In genomic region chr11:117415466-117415865, GRCm38 (mm10) we compare ENCODE assay signal across 9 mouse cellular contexts.
DNase-seq lines count a peak whose midpoint lies in the region; ATAC-seq lines count a peak whose summit lies in the region.
"Had no signal": no experiment of that assay in that cellular context is flagged by ENCODE, and none has a peak within 500 bp of the region (broad histone marks: within the 10 kb centered on the region; RNA-seq: fewer than 3 reads in every experiment).

No protein-coding gene starts in this region.

- ATAC-seq in kidney, embryonic 16.5 days (ENCODE audit: low FRiP score, low TSS enrichment): no peak
- ATAC-seq in embryonic facial prominence, embryonic 12.5 days (ENCODE audit: insufficient number of reproducible peaks, insufficient read depth, low FRiP score, low TSS enrichment): no peak
- no peak for ATAC-seq in hindbrain, embryonic 14.5 days (ENCODE audit: low FRiP score)
- ATAC-seq in midbrain, embryonic 15.5 days (replicated peaks): no peak

- H3K9ac ChIP-seq in kidney, embryonic 16.5 days (replicated peaks; ENCODE audit: low read length): no peak overlapping the region
- no peak overlapping the region for H3K9ac ChIP-seq in embryonic facial prominence, embryonic 12.5 days
- H3K9ac ChIP-seq in hindbrain, embryonic 14.5 days: peak overlapping the region; percentile 34; the same call in 1 of the 2 replicates
- peak overlapping the region; percentile 32; the same call in 1 of the 2 replicates for H3K9ac ChIP-seq in midbrain, embryonic 15.5 days

- no peaks in the 10 kb centered on the region for H3K9me3 ChIP-seq in kidney, embryonic 16.5 days (ENCODE audit: low read length)
- H3K9me3 ChIP-seq in embryonic facial prominence, embryonic 12.5 days: no peaks in the 10 kb centered on the region
- H3K9me3 ChIP-seq in hindbrain, embryonic 14.5 days (ENCODE audit: control insufficient read depth, low read length): no peaks in the 10 kb centered on the region
- H3K9me3 ChIP-seq in midbrain, embryonic 15.5 days: no peaks in the 10 kb centered on the region

- no peaks in the 10 kb centered on the region for H3K36me3 ChIP-seq in kidney, embryonic 16.5 days (ENCODE audit: insufficient read depth, low read length)
- H3K36me3 ChIP-seq in embryonic facial prominence, embryonic 12.5 days: no peaks in the 10 kb centered on the region
- no peaks in the 10 kb centered on the region for H3K36me3 ChIP-seq in hindbrain, embryonic 14.5 days (replicated peaks; ENCODE audit: control insufficient read depth, insufficient read depth)
- no peaks in the 10 kb centered on the region for H3K36me3 ChIP-seq in midbrain, embryonic 15.5 days (replicated peaks)

- no peak overlapping the region for H3K27ac ChIP-seq in kidney, embryonic 16.5 days (ENCODE audit: low read length)
- no peak overlapping the region for H3K27ac ChIP-seq in embryonic facial prominence, embryonic 12.5 days
- H3K27ac ChIP-seq in hindbrain, embryonic 14.5 days: peak overlapping the region; percentile 66; the same call in 1 of the 2 replicates
- peak overlapping the region; percentile 80 for H3K27ac ChIP-seq in midbrain, embryonic 15.5 days

- peak overlapping the region; percentile 32; the same call in 1 of the 2 replicates for H3K4me3 ChIP-seq in kidney, embryonic 16.5 days (ENCODE audit: low read length)
- peak overlapping the region; percentile 20; the same call in 1 of the 2 replicates for H3K4me3 ChIP-seq in embryonic facial prominence, embryonic 12.5 days
- H3K4me3 ChIP-seq in hindbrain, embryonic 14.5 days (replicated peaks; ENCODE audit: low read length): peak overlapping the region; percentile 16; the same call in 1 of the 2 replicates
- H3K4me3 ChIP-seq in midbrain, embryonic 15.5 days: no peak overlapping the region
- H3K4me3 ChIP-seq: erythroblast, embryonic 14.5 days had no signal

- 2% methylated on average over 14 of the region's 14 CpGs for whole genome bisulfite sequencing in kidney, embryonic 16.5 days
- WGBS in embryonic facial prominence, embryonic 12.5 days: 1% methylated on average over 14 of the region's 14 CpGs
- 2% methylated on average over 14 of the region's 14 CpGs for WGBS in hindbrain, embryonic 14.5 days
- 1% methylated on average over 14 of the region's 14 CpGs for WGBS in midbrain, embryonic 15.5 days

- H3K27me3 ChIP-seq in kidney, embryonic 16.5 days (ENCODE audit: insufficient read depth, low read length): peaks cover 42% of the 10 kb centered on the region
- peaks cover 6% of the 10 kb centered on the region for H3K27me3 ChIP-seq in embryonic facial prominence, embryonic 12.5 days
- peaks cover 13% of the 10 kb centered on the region; the same call in 1 of the 2 replicates for H3K27me3 ChIP-seq in hindbrain, embryonic 14.5 days (ENCODE audit: control insufficient read depth, insufficient read depth, low read length)
- no peaks in the 10 kb centered on the region for H3K27me3 ChIP-seq in midbrain, embryonic 15.5 days (replicated peaks)

- H3K4me2 ChIP-seq in kidney, embryonic 16.5 days (replicated peaks; ENCODE audit: low read depth, low read length): peak overlapping the region; percentile 55
- peak overlapping the region; percentile 50 for H3K4me2 ChIP-seq in embryonic facial prominence, embryonic 12.5 days (replicated peaks)
- H3K4me2 ChIP-seq in hindbrain, embryonic 14.5 days (replicated peaks): peak overlapping the region; percentile 48
- H3K4me2 ChIP-seq in midbrain, embryonic 15.5 days: peak overlapping the region; percentile 51

- peaks cover 11% of the 10 kb centered on the region for H3K4me1 ChIP-seq in kidney, embryonic 16.5 days (ENCODE audit: insufficient read depth, low read length)
- H3K4me1 ChIP-seq in embryonic facial prominence, embryonic 12.5 days: peaks cover 58% of the 10 kb centered on the region
- H3K4me1 ChIP-seq in hindbrain, embryonic 14.5 days (replicated peaks; ENCODE audit: control insufficient read depth, insufficient read depth, low read length): peaks cover 22% of the 10 kb centered on the region
- H3K4me1 ChIP-seq in midbrain, embryonic 15.5 days: peaks cover 35% of the 10 kb centered on the region

- DNase-seq in kidney, adult 8-10 months: no peak
- peak; percentile 58 for DNase-seq in hindbrain, embryonic 14.5 days (ENCODE audit: low spot score)
- no peak for DNase-seq in embryo, embryonic 9.5 days (ENCODE audit: extremely low spot score)
- DNase-seq in embryo, embryonic 11 days: no peak
- DNase-seq in T-cell, adult 2 months (ENCODE audit: low spot score): no peak

Comparison
In these comparisons a context has a peak if more than half of its experiments do, and no peak if none do; other contexts are left out.
1. H3K27ac ChIP-seq: peak in hindbrain, embryonic 14.5 days (single experiment) and midbrain, embryonic 15.5 days (single experiment); none in kidney, embryonic 16.5 days (single experiment) and embryonic facial prominence, embryonic 12.5 days (single experiment).
2. H3K9ac ChIP-seq: peak in hindbrain, embryonic 14.5 days (single experiment) and midbrain, embryonic 15.5 days (single experiment); none in kidney, embryonic 16.5 days (single experiment) and embryonic facial prominence, embryonic 12.5 days (single experiment).
3. Peak in every context shown above with its lines, with median percentiles within 50 percentile points of each other: H3K4me2 ChIP-seq.